Mouse (Mus musculus): ENCODE data around the gene Crispld2.

Crispld2 gene

GRCm38 (mm10) chr8:120036111-120036510, 43.9 kb downstream of the Crispld2 start:
- WGBS = 39% methylated on average over 9 of the region's 9 CpGs

DNA sequence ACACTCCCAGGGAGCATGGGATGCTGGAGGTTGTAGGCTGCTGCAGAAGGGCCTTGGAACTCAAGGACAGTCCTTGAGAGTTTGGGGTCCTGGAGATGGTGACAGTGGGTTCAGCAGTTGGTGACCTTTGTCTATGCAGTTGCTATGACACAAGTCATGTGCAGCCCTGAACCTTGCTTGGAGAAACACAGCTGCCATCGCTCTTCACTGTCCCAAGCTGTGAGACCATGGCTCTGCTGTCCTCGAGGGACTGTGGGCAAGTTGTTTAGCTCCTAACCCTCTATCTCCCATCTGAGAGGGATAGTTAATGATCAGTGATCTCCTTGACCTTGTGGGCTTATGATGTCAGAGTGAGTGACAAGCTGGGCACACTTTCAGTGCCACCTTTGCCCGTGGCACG, 44.3 kb downstream of the Crispld2 start:
- WGBS = 85% methylated on average over 4 of the region's 4 CpGs

- 60% methylated on average over 15 of the region's 15 CpGs for WGBS
Observed at GRCm38 (mm10) chr8:120037199-120037598, 45.0 kb downstream of the Crispld2 start.

GRCm38 (mm10) chr8:120037611-120038010, 45.4 kb downstream of the Crispld2 start:
- 60% methylated on average over 8 of the region's 8 CpGs for WGBS

DNA sequence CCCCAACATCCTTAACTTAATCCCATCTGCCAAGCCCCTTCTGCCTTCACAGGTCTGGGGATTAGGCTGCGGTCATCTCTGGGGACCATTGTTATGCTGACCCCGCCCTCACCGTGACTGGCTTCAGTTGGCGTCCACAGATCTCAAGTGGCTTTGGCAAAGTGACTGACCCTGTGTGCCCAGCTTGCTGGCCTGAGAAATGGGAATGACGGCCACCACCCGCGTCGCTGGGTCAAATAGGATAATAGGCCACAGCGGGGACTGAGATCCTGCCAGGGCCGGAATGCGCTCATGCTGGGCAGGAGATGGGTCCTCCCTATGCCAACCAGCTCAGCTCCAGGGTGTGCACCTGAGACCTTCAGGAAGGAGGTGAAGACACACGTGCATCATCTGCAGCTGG, 46.5 kb downstream of the Crispld2 start:
- WGBS = 85% methylated on average over 12 of the region's 12 CpGs

DNA sequence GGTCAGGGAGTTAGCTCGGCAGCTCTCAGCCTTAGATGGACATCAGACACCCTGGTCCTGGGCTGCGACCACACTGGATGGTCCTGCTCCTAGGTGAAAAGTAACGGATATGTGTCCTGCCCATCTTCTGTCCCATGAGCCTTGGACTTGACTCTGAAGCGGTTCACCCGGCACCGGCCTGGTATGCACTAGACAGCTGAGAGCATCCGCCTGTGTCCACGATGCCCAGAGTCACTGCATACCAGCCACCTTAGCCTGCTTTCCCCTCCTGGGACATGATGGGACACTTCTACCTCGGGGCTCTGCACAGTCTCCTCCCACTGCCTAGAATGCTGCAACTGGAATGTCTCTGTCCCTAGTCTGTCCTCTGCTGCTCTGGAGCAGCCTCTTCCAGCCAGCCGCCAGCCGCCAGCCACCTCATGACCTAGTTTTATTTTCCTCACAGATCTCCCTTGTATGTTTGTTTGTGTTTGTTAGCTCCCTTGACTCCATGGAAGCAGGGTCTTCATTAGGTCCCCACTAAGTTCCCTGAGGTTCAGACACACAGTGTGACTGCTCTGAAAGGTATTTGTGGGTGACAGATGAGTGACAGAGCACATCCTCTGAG, 47.2 kb downstream of the Crispld2 start:
- 82% methylated on average over 11 of the region's 11 CpGs for WGBS

DNA sequence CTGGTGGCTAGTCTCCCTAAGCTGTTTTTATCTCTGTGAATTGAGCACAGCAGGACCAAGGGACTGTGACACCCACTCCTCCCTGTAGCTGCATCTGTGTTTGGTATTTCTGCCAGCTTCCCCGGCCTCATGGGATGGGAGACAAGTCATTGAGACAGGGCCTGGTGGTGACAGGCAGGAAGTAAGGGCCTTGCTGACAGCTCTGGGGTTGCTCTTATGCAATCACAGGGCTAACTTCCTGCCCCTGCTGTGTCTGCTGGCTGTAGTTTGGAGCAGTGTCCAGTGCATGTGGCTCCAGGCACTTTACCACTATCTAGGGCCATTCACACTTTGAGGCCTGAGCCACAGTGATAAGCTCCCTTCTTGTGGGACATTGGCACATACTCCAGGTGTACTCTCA, 48.6 kb downstream of the Crispld2 start:
- whole genome bisulfite sequencing = 24% methylated on average over 1 of the region's 1 CpGs

DNA sequence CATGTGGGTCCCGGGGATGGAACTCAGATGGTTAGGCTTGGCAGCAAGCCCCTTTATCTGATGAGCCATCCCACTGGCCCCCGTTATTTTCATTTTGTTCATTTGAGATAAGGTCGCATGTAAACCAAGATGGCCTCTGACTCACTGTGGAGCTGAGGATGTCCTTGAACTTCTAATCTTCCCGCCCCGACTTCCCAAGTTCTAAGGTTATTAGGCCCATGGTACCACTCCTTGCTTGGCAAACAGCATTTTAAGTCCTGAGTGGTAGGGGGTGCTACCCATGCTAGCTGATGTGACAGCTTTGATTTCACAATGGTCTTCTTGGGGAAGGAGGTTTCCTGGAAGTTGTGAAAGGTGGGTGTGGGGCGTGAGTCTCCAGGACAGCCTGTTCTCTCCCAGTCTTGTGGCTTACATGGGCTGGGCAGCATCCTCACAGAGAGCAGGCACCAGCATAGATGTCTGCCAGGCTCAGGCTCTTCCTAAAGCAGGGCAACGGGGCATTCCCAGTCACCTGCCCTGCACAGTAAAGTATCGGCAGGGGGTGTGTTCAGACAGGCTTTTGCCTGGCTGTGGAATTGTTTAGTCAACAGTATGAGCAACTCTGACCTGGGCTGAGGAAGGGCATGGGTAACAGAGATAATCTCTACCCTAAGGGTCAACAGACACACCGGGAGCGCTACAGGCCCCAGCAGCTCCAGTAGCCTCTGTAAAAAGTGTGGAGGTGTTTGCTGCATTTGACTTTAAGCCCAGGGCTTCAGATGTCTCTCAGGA, 50.5 kb downstream of the Crispld2 start:
- 92% methylated on average over 10 of the region's 10 CpGs for WGBS

DNA sequence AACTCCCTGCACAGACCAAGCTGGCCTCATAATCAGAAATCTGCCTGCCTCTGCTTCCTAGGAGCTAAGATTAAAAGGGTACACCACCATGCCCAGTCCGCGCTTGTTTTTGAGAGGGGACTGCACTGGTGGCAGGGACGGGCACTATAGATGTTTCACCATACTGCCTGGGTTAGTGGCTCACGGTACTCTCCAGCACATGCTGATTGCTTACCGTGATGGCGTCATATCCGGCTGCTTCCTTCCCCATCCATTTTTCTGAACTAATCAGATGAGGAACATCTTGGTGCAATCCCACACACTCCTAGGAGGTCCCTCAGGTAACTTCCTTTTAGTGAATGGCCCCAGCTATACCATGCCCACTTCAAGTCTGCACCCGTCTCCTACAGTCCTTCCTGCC, 52.7 kb downstream of the Crispld2 start:
- 92% methylated on average over 8 of the region's 8 CpGs for WGBS

GRCm38 (mm10) chr8:120045471-120045870, 53.2 kb downstream of the Crispld2 start:
- 72% methylated on average over 5 of the region's 5 CpGs for WGBS

- 35% methylated on average over 14 of the region's 14 CpGs for WGBS
Observed at GRCm38 (mm10) chr8:120046258-120047020, 54.2 kb downstream of the Crispld2 start.

DNA sequence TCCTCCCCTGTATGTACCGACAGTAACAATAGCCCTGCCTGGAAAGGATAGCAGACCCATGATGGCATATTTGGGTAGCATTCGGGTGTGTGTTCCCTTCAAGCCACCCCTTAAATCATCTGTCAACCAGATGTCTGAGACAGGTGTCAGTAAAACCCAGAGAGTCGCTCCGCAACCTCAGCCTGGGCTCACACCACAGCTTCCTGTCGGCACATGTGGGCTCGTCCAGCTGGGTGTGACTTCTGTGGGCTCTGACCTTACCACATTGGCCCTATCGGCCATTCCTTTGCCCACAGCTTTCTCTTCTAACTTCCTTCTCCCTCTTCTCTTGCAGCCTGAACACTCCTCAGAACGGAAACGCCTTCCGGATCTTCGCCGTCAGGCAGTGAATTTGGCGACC, 57.7 kb downstream of the Crispld2 start:
- 93% methylated on average over 13 of the region's 13 CpGs for WGBS

GRCm38 (mm10) chr8:120050376-120050775, 58.1 kb downstream of the Crispld2 start:
- WGBS = 89% methylated on average over 10 of the region's 10 CpGs

DNA sequence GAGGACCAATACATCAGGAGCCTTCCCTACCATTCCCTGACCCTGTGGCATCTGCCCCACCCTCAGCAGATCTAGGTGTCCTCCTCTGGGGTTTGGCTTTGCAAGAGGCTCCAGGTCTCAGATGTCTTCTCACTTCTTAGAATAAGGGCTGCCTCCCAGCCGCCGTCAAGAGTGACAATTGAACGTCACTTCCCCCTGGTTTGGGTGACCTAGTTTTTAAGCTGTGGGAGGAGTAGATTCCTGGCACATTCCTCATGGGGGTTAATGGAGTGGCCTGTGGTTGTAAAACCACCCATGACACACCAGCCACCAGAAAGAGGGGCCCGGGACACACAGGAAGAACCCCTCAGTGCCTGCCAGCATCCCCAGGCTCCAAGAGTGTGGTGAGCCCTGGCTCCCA, 58.8 kb downstream of the Crispld2 start:
- WGBS = 40% methylated on average over 4 of the region's 4 CpGs

DNA sequence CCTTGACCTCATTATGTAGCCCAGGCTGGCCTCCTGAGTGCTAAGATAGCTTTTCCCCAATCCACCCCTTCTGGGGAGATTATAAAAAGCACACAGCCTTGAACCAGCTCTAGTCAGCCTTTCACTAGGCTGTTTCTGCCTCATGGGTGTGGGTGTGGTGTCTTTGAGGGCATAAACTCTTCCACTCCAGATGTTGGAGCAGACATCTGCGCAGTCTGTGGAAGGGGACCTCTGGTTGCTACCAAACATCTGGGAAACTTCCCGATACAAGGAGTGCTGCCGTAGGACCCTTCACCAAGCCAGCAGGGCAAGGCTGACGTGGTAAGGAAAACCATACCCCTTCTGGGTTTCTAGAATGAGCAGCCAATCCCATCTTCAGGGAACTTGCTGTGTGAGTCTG, 59.7 kb downstream of the Crispld2 start:
- 96% methylated on average over 4 of the region's 4 CpGs for WGBS

DNA sequence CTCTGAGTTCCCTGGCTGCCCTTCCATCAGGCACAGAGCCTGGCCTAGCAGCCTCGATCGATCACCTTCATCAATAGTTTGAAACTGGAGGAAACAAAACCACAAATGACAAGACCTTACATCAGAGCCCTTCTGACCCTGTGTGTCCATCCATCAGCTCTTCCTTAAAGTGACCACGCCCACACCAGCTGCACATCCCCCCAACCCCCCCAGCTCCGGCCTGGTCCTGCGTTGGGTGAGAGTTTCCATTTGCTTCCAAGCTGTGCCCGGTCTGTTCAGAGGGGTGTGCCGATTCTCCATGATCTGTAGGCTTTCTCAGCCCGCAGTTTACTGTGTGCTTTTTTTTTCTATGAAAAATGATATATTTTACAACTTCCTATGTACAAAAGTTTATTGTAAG, 60.1 kb downstream of the Crispld2 start:
- 75% methylated on average over 8 of the region's 8 CpGs for WGBS

- WGBS = 87% methylated on average over 3 of the region's 3 CpGs
Observed at GRCm38 (mm10) chr8:120054833-120055232, 62.6 kb downstream of the Crispld2 start.

GRCm38 (mm10) chr8:120057078-120057477, 64.8 kb downstream of the Crispld2 start:
- WGBS = 69% methylated on average over 2 of the region's 2 CpGs

DNA sequence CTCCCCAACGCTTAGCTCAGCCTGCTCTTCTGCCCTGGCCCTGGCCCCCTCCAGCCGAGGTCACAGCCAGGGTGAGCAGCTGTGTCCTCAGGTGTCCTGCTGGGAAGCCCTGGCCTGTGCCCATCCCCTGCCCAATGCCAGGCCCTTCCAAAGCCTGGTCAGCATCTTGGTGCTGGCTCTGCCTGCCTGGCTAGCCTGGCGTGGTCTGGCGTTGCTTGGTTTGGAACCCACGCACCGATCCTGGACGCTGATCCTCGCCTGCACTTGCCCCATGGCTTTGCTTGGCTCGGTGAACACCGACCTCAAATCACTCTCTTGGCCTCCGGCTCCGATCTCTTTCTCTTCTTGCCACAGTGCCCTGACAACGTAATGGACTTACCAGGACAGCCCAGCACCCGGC, 70.5 kb downstream of the Crispld2 start:
- 92% methylated on average over 14 of the region's 14 CpGs for WGBS

DNA sequence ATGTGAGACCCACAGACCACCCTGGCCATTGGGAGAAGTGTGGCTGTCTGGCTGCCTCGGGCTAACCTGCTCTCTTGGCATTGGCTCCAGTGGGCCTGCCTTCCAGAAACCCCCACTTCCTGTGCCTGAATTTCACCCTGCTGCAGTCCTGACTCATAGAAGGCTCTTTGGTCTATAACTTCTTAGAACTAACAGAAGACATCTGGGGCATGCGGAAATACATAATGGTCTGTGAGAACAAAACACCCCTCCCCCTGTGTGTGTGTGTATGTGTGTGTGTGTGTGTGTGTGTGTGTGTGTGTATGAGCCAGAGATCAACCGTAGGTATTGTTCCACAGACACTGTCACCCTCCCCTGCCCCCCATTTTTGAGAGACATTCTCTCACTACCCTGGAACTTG, 71.1 kb downstream of the Crispld2 start:
- 84% methylated on average over 3 of the region's 3 CpGs for WGBS

DNA sequence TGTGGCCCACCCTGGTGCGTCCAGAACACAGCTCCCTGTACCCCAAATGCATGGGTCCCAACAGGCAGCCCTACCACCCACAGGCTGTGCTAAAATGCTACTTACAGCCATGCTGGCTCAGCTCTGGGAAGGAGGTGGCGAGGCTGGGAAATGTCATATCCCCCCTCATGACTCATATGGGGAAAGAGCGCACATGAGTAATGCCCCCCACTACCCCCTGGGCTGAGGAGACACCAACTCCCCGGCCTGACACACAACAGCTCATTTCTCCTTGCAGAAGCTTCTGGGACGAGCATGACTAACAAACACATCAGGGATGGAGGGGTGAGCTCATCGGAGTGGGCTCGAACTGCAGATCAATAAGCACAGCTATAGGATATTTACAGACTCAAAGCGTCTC, 73.4 kb downstream of the Crispld2 start:
- WGBS = 74% methylated on average over 8 of the region's 8 CpGs

DNA sequence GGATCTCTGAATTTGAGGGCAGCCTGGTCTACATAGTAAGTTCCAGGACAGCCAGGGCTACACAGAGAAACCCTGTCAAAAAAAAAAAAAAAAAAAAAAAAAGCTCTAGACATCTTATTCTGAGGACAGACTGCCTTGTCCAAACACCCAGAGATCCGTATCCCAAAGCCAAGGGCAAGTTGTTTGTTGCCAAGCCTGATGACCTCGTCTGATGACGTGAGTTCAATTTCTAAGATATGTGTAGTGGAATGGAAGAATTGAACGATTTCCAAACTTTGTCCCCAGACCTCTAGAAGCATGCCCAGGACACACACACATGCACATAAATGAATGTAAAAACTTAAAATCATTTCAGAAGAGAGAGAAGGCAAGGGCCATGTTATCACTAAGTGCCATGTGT, 74.0 kb downstream of the Crispld2 start:
- WGBS = 76% methylated on average over 4 of the region's 4 CpGs

Data from cerebral cortex, adult 2 months (tissue).